Comparison of ENCODE assay signal across 8 mouse cellular contexts in genomic region chr10:71348637-71349280, GRCm38 (mm10). TPM values are rescaled to one million over a fixed set of nuclear protein-coding genes. Genes with fewer than 3 reads are reported as not detected.
A peak's percentile ranks its signal among the peaks of the same experiment; 100 is the strongest.
DNase-seq lines count a peak whose midpoint lies in the region; ATAC-seq and TF ChIP-seq lines count a peak whose summit lies in the region.

No protein-coding gene starts in this region.

- no peak for TF ChIP-seq POLR2A in limb, embryonic 14.5 days (IDR thresholded peaks at IDR 0.05; ENCODE audit: borderline replicate concordance, extremely low read depth, insufficient read depth, insufficient read length)

- H3K9ac ChIP-seq in kidney, embryonic 14.5 days (ENCODE audit: low read depth, low read length): peak overlapping the region; percentile 84
- H3K9ac ChIP-seq in forebrain, embryonic 16.5 days (replicated peaks; ENCODE audit: low read depth, low read length): peak overlapping the region; percentile 84
- peak overlapping the region; percentile 79 for H3K9ac ChIP-seq in limb, embryonic 14.5 days (ENCODE audit: low read depth, low read length, severe bottlenecking)
- H3K9ac ChIP-seq in neural tube, embryonic 12.5 days: peak overlapping the region; percentile 84

- H3K36me3 ChIP-seq in kidney, embryonic 14.5 days (ENCODE audit: control insufficient read depth, insufficient read depth, low read length): no peaks in the 10 kb centered on the region; the same call in 1 of the 2 replicates
- H3K36me3 ChIP-seq in forebrain, embryonic 16.5 days (ENCODE audit: control insufficient read depth, insufficient read depth): no peaks in the 10 kb centered on the region
- no peaks in the 10 kb centered on the region for H3K36me3 ChIP-seq in limb, embryonic 14.5 days (ENCODE audit: control insufficient read depth, insufficient read depth, low read length)
- no peaks in the 10 kb centered on the region; the same call in 1 of the 2 replicates for H3K36me3 ChIP-seq in neural tube, embryonic 12.5 days

- H3K9me3 ChIP-seq in kidney, embryonic 14.5 days (ENCODE audit: control insufficient read depth, low read length): no peaks in the 10 kb centered on the region
- no peaks in the 10 kb centered on the region for H3K9me3 ChIP-seq in forebrain, embryonic 16.5 days (ENCODE audit: control insufficient read depth, low read length)
- no peaks in the 10 kb centered on the region for H3K9me3 ChIP-seq in limb, embryonic 14.5 days (ENCODE audit: control insufficient read depth, low read length)
- H3K9me3 ChIP-seq in neural tube, embryonic 12.5 days: no peaks in the 10 kb centered on the region

- H3K4me1 ChIP-seq in kidney, embryonic 14.5 days (ENCODE audit: control insufficient read depth, insufficient read depth, low read length): peaks cover 12% of the 10 kb centered on the region; the same call in 1 of the 2 replicates
- peaks cover 26% of the 10 kb centered on the region for H3K4me1 ChIP-seq in forebrain, embryonic 16.5 days (replicated peaks; ENCODE audit: control insufficient read depth, insufficient read depth, low read length)
- peaks cover 13% of the 10 kb centered on the region for H3K4me1 ChIP-seq in limb, embryonic 14.5 days (ENCODE audit: control insufficient read depth, insufficient read depth, low read length)
- peaks cover 14% of the 10 kb centered on the region for H3K4me1 ChIP-seq in neural tube, embryonic 12.5 days

- peak overlapping the region; percentile 89 for H3K4me2 ChIP-seq in kidney, embryonic 14.5 days (replicated peaks; ENCODE audit: low read depth, low read length)
- H3K4me2 ChIP-seq in forebrain, embryonic 16.5 days (ENCODE audit: low read length): peak overlapping the region; percentile 72
- peak overlapping the region; percentile 83 for H3K4me2 ChIP-seq in limb, embryonic 14.5 days (replicated peaks; ENCODE audit: low read depth, low read length, severe bottlenecking)
- H3K4me2 ChIP-seq in neural tube, embryonic 12.5 days (replicated peaks): peak overlapping the region; percentile 90

- peak overlapping the region; percentile 71; the same call in 1 of the 2 replicates for H3K27ac ChIP-seq in kidney, embryonic 14.5 days (ENCODE audit: low read depth, low read length)
- no peak overlapping the region for H3K27ac ChIP-seq in forebrain, embryonic 16.5 days (ENCODE audit: low read length)
- H3K27ac ChIP-seq in limb, embryonic 14.5 days (replicated peaks; ENCODE audit: low read depth, low read length): no peak overlapping the region
- H3K27ac ChIP-seq in neural tube, embryonic 12.5 days: no peak overlapping the region

- peak overlapping the region; percentile 89 for H3K4me3 ChIP-seq in kidney, embryonic 14.5 days (ENCODE audit: low read length)
- peak overlapping the region; percentile 82 for H3K4me3 ChIP-seq in forebrain, embryonic 16.5 days (replicated peaks; ENCODE audit: low read length)
- peak overlapping the region; percentile 77 for H3K4me3 ChIP-seq in limb, embryonic 14.5 days (replicated peaks; ENCODE audit: low read length)
- peak overlapping the region; percentile 86 for H3K4me3 ChIP-seq in neural tube, embryonic 12.5 days

- no peaks in the 10 kb centered on the region for H3K27me3 ChIP-seq in kidney, embryonic 14.5 days (ENCODE audit: control insufficient read depth, insufficient read depth, low read length)
- H3K27me3 ChIP-seq in forebrain, embryonic 16.5 days (replicated peaks; ENCODE audit: control insufficient read depth, insufficient read depth, low read length): no peaks in the 10 kb centered on the region
- H3K27me3 ChIP-seq in limb, embryonic 14.5 days (ENCODE audit: control insufficient read depth, insufficient read depth, low read length): no peaks in the 10 kb centered on the region
- no peaks in the 10 kb centered on the region for H3K27me3 ChIP-seq in neural tube, embryonic 12.5 days (replicated peaks)

- DNase-seq in kidney, postnatal 14 days: no peak
- peak; percentile 43 for DNase-seq in adipocyte (ENCODE audit: low spot score)
- no peak for DNase-seq in limb, embryonic 14.5 days (ENCODE audit: low spot score)
- DNase-seq in gastrocnemius, adult 8-10 months (ENCODE audit: low spot score in 2 of 2): no peak
- no peak for DNase-seq in spleen, adult 12 weeks (ENCODE audit: low spot score)

- no peak for ATAC-seq in kidney, embryonic 14.5 days (ENCODE audit: low FRiP score, low TSS enrichment)
- ATAC-seq in forebrain, embryonic 16.5 days: no peak
- ATAC-seq in limb, embryonic 14.5 days (ENCODE audit: low FRiP score, low read depth): no peak
- ATAC-seq in neural tube, embryonic 12.5 days (ENCODE audit: low FRiP score, low read depth): no peak

- 17% methylated on average over 16 of the region's 16 CpGs for WGBS in kidney, embryonic 14.5 days
- WGBS in forebrain, embryonic 16.5 days: 25% methylated on average over 16 of the region's 16 CpGs
- WGBS in limb, embryonic 14.5 days: 21% methylated on average over 16 of the region's 16 CpGs
- WGBS in neural tube, embryonic 12.5 days: 27% methylated on average over 16 of the region's 16 CpGs

RNA-seq across cellular contexts. Expression of gene Ipmk, which starts 1.2 kb away (rescaled TPM):
- 10.5 and 22.0 TPM in 2 replicates for polyA plus RNA-seq in kidney, embryonic 14.5 days (2014; fragmentation: Nextera tagmentation; extraction: Ambion mirVana)
- 18.8 and 20.1 TPM in 2 replicates for polyA plus RNA-seq in forebrain, embryonic 16.5 days (2015; fragmentation: Nextera tagmentation; extraction: Ambion mirVana)
- 8.6 and 8.8 TPM in 2 replicates for polyA plus RNA-seq in limb, embryonic 14.5 days (2012; rRNA removed)
- polyA plus RNA-seq in limb, embryonic 14.5 days (2014; fragmentation: Nextera tagmentation; extraction: Ambion mirVana): 11.9 and 13.3 TPM in 2 replicates
- 22.1 and 23.2 TPM in 2 replicates for polyA plus RNA-seq in neural tube, embryonic 12.5 days (2016; fragmentation: Nextera tagmentation; extraction: Ambion mirVana)
- 10 to 100 TPM; 17.3 to 23.6 (median 18.5) TPM for total RNA-seq in gastrocnemius, adult 8-10 months (2022)

RNA-seq across cellular contexts. Expression of gene Cisd1, which starts 4.0 kb away (rescaled TPM):
- polyA plus RNA-seq in kidney, embryonic 14.5 days (2014; fragmentation: Nextera tagmentation; extraction: Ambion mirVana): 111 and 130 TPM in 2 replicates
- polyA plus RNA-seq in forebrain, embryonic 16.5 days (2015; fragmentation: Nextera tagmentation; extraction: Ambion mirVana): 242 and 252 TPM in 2 replicates
- polyA plus RNA-seq in limb, embryonic 14.5 days (2012; rRNA removed): 25.0 and 35.7 TPM in 2 replicates
- 79.1 and 80.0 TPM in 2 replicates for polyA plus RNA-seq in limb, embryonic 14.5 days (2014; fragmentation: Nextera tagmentation; extraction: Ambion mirVana)
- 163 and 173 TPM in 2 replicates for polyA plus RNA-seq in neural tube, embryonic 12.5 days (2016; fragmentation: Nextera tagmentation; extraction: Ambion mirVana)
- 100 to 1,000 TPM; 235 to 275 (median 257) TPM for total RNA-seq in gastrocnemius, adult 8-10 months (2022)
